Mouse (Mus musculus): ENCODE results near the gene Slit1.

DNA sequence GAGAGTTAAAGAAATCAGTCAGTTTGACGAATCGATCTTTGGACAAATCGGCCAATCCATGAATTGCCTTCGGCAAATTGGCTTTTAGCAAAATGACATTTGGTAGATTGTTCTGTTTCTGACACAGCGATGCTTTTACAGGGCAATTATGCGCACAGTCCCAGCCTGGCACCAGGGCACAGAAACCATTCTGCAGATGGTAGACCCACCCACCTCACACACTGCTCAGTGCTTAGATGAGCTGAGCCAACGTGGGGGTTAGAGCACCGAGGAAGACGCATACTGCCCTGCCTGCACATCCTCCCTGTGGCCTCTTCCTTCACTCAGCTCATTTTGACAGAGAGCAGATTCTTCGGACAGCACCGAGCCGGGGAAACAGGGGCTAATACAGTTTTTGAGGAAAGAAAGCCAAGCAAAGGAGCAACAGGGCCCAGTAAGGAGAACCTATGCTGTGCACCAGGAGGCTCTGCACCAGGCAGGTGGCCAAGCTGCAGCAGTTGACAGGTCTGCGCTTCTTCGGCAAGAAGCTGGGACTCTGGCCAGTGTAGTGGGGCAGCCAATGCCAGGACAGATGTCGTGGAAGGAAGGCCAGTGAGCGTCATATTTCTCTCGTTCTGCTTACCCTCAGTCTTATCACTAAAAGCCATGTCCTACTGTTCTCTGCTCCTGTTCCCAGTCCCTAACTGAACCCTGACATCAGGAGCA, 83.0 kb downstream of the Slit1 start:
- TF ChIP-seq EP300 (IDR thresholded peaks at IDR 0.05; ENCODE audit: low read depth): no peak
- TF ChIP-seq CTCF (IDR thresholded peaks at IDR 0.05; ENCODE audit: low read depth): no peak
